Mouse (Mus musculus): ENCODE results near the gene Vamp1. TPM values are rescaled to one million over a fixed set of nuclear protein-coding genes. Genes with fewer than 3 reads are reported as not detected.

Vamp1 gene
- polyA plus RNA-seq, 1 experiment from 2014 or later, result 1.7 TPM

- peaks cover 5% of the 10 kb centered on the region; the same call in 1 of the 2 replicates for H3K4me1 ChIP-seq (replicated peaks; ENCODE audit: control insufficient read depth, insufficient read depth, low read length)
- no peaks in the 10 kb centered on the region; the same call in 1 of the 2 replicates for H3K36me3 ChIP-seq (ENCODE audit: control insufficient read depth, insufficient read depth, low read length)
- H3K9ac ChIP-seq (ENCODE audit: low read depth, low read length), result no peak overlapping the region
- no peak overlapping the region for H3K4me2 ChIP-seq
- WGBS, result 79% methylated on average over 4 of the region's 4 CpGs
- no peaks in the 10 kb centered on the region for H3K27me3 ChIP-seq (replicated peaks; ENCODE audit: control insufficient read depth, insufficient read depth, low read length)
- DNase-seq (ENCODE audit: low spot score) (no peak), ATAC-seq (replicated peaks; ENCODE audit: low FRiP score) (no peak)
- H3K4me3 ChIP-seq (ENCODE audit: low read depth, low read length), result no peak overlapping the region
- no peaks in the 10 kb centered on the region for H3K9me3 ChIP-seq (ENCODE audit: control insufficient read depth, low read length)
- H3K27ac ChIP-seq (ENCODE audit: low read depth, low read length), result no peak overlapping the region
Observed at GRCm38 (mm10) chr6:125218963-125219362, 3.6 kb downstream of the Vamp1 start.

- H3K27ac ChIP-seq (ENCODE audit: low read depth, low read length), result no peak overlapping the region
- H3K36me3 ChIP-seq (ENCODE audit: control insufficient read depth, insufficient read depth, low read length), result no peaks in the 10 kb centered on the region; the same call in 1 of the 2 replicates
- DNase-seq (ENCODE audit: low spot score) (no peak), ATAC-seq (replicated peaks; ENCODE audit: low FRiP score) (no peak)
- H3K9me3 ChIP-seq (ENCODE audit: control insufficient read depth, low read length), result no peaks in the 10 kb centered on the region
- no peaks in the 10 kb centered on the region for H3K27me3 ChIP-seq (replicated peaks; ENCODE audit: control insufficient read depth, insufficient read depth, low read length)
- 91% methylated on average over 20 of the region's 20 CpGs for WGBS
- H3K4me2 ChIP-seq, result no peak overlapping the region
- peaks cover 1% of the 10 kb centered on the region; the same call in 1 of the 2 replicates for H3K4me1 ChIP-seq (replicated peaks; ENCODE audit: control insufficient read depth, insufficient read depth, low read length)
- no peak overlapping the region for H3K9ac ChIP-seq (ENCODE audit: low read depth, low read length)
- no peak overlapping the region for H3K4me3 ChIP-seq (ENCODE audit: low read depth, low read length)
Observed at GRCm38 (mm10) chr6:125221115-125221745, 5.9 kb downstream of the Vamp1 start.

- whole genome bisulfite sequencing, result 68% methylated on average over 2 of the region's 2 CpGs
- no peak overlapping the region for H3K27ac ChIP-seq (ENCODE audit: low read depth, low read length)
- no peak for ATAC-seq (replicated peaks; ENCODE audit: low FRiP score)
Observed at GRCm38 (mm10) chr6:125222146-125222545, 6.8 kb downstream of the Vamp1 start.

GRCm38 (mm10) chr6:125222577-125222976 lies 7.2 kb downstream of the Vamp1 start:
- Histone ChIP-seq H3K36me3 (ENCODE audit: control insufficient read depth, insufficient read depth, low read length) (no peaks in the 10 kb centered on the region; the same call in 1 of the 2 replicates), H3K4me2 (no peak overlapping the region), H3K9me3 (ENCODE audit: control insufficient read depth, low read length) (no peaks in the 10 kb centered on the region), H3K27me3 (replicated peaks; ENCODE audit: control insufficient read depth, insufficient read depth, low read length) (no peaks in the 10 kb centered on the region), H3K4me3 (ENCODE audit: low read depth, low read length) (no peak overlapping the region), H3K9ac (ENCODE audit: low read depth, low read length) (no peak overlapping the region), H3K4me1 (replicated peaks; ENCODE audit: control insufficient read depth, insufficient read depth, low read length) (no peaks in the 10 kb centered on the region), H3K27ac (ENCODE audit: low read depth, low read length) (no peak overlapping the region)
- ATAC-seq (replicated peaks; ENCODE audit: low FRiP score) (no peak), DNase-seq (ENCODE audit: low spot score) (no peak)
- WGBS, result 81% methylated on average over 3 of the region's 3 CpGs

More at GRCm38 (mm10) chr6:125222146-125222545, 6.8 kb downstream of the Vamp1 start:
- Histone ChIP-seq H3K9ac (ENCODE audit: low read depth, low read length) (no peak overlapping the region), H3K36me3 (ENCODE audit: control insufficient read depth, insufficient read depth, low read length) (no peaks in the 10 kb centered on the region; the same call in 1 of the 2 replicates), H3K4me2 (no peak overlapping the region), H3K27me3 (replicated peaks; ENCODE audit: control insufficient read depth, insufficient read depth, low read length) (no peaks in the 10 kb centered on the region), H3K9me3 (ENCODE audit: control insufficient read depth, low read length) (no peaks in the 10 kb centered on the region), H3K4me1 (replicated peaks; ENCODE audit: control insufficient read depth, insufficient read depth, low read length) (no peaks in the 10 kb centered on the region), H3K4me3 (ENCODE audit: low read depth, low read length) (no peak overlapping the region)
- no peak for DNase-seq (ENCODE audit: low spot score)

- Histone ChIP-seq H3K27ac (ENCODE audit: low read depth, low read length) (no peak overlapping the region), H3K9ac (ENCODE audit: low read depth, low read length) (no peak overlapping the region), H3K4me1 (replicated peaks; ENCODE audit: control insufficient read depth, insufficient read depth, low read length) (no peaks in the 10 kb centered on the region), H3K9me3 (ENCODE audit: control insufficient read depth, low read length) (no peaks in the 10 kb centered on the region), H3K36me3 (ENCODE audit: control insufficient read depth, insufficient read depth, low read length) (no peaks in the 10 kb centered on the region), H3K4me3 (ENCODE audit: low read depth, low read length) (no peak overlapping the region), H3K27me3 (replicated peaks; ENCODE audit: control insufficient read depth, insufficient read depth, low read length) (no peaks in the 10 kb centered on the region), H3K4me2 (no peak overlapping the region)
- ATAC-seq (replicated peaks; ENCODE audit: low FRiP score), result no peak
- no peak for DNase-seq (ENCODE audit: low spot score)
- WGBS, result 73% methylated on average over 5 of the region's 5 CpGs
Observed at GRCm38 (mm10) chr6:125225518-125226115, 10.3 kb downstream of the Vamp1 start.

GRCm38 (mm10) chr6:125230571-125230970 lies 15.2 kb downstream of the Vamp1 start:
- Histone ChIP-seq H3K4me1 (replicated peaks; ENCODE audit: control insufficient read depth, insufficient read depth, low read length) (peaks cover 15% of the 10 kb centered on the region), H3K4me2 (peak overlapping the region; percentile 80; the same call in 1 of the 2 replicates), H3K4me3 (ENCODE audit: low read depth, low read length) (no peak overlapping the region; the same call in 1 of the 2 replicates), H3K27me3 (replicated peaks; ENCODE audit: control insufficient read depth, insufficient read depth, low read length) (no peaks in the 10 kb centered on the region), H3K9me3 (ENCODE audit: control insufficient read depth, low read length) (no peaks in the 10 kb centered on the region), H3K9ac (ENCODE audit: low read depth, low read length) (no peak overlapping the region), H3K36me3 (ENCODE audit: control insufficient read depth, insufficient read depth, low read length) (no peaks in the 10 kb centered on the region), H3K27ac (ENCODE audit: low read depth, low read length) (no peak overlapping the region)
- no peak for DNase-seq (ENCODE audit: low spot score)
- 64% methylated on average over 9 of the region's 9 CpGs for WGBS
- no peak for ATAC-seq (replicated peaks; ENCODE audit: low FRiP score)

- ATAC-seq (replicated peaks; ENCODE audit: low FRiP score) (peak; percentile 58), DNase-seq (ENCODE audit: low spot score) (peak; percentile 62)
- Histone ChIP-seq H3K9me3 (ENCODE audit: control insufficient read depth, low read length) (no peaks in the 10 kb centered on the region), H3K36me3 (ENCODE audit: control insufficient read depth, insufficient read depth, low read length) (no peaks in the 10 kb centered on the region), H3K4me2 (peak within 1 kb of the TSS; percentile 80), H3K4me1 (replicated peaks; ENCODE audit: control insufficient read depth, insufficient read depth, low read length) (peaks cover 15% of the 10 kb centered on the region), H3K9ac (ENCODE audit: low read depth, low read length) (peak within 1 kb of the TSS; percentile 71), H3K27ac (ENCODE audit: low read depth, low read length) (peak within 1 kb of the TSS; percentile 57), H3K27me3 (replicated peaks; ENCODE audit: control insufficient read depth, insufficient read depth, low read length) (no peaks in the 10 kb centered on the region), H3K4me3 (ENCODE audit: low read depth, low read length) (peak within 1 kb of the TSS; percentile 58)
- WGBS, result 1% methylated on average over 16 of the region's 16 CpGs
Observed at GRCm38 (mm10) chr6:125231117-125232044, 16.0 kb downstream of the Vamp1 start, which contains the start of gene Tapbpl. Tapbpl (minus strand) TSS chr6:125231860.

GRCm38 (mm10) chr6:125232045-125232437 lies 16.7 kb downstream of the Vamp1 start:
- Histone ChIP-seq H3K36me3 (ENCODE audit: control insufficient read depth, insufficient read depth, low read length) (no peaks in the 10 kb centered on the region), H3K27ac (ENCODE audit: low read depth, low read length) (peak overlapping the region; percentile 57; the same call in 1 of the 2 replicates), H3K4me1 (replicated peaks; ENCODE audit: control insufficient read depth, insufficient read depth, low read length) (peaks cover 15% of the 10 kb centered on the region), H3K9me3 (ENCODE audit: control insufficient read depth, low read length) (no peaks in the 10 kb centered on the region), H3K4me3 (ENCODE audit: low read depth, low read length) (peak overlapping the region; percentile 58), H3K9ac (ENCODE audit: low read depth, low read length) (peak overlapping the region; percentile 71), H3K27me3 (replicated peaks; ENCODE audit: control insufficient read depth, insufficient read depth, low read length) (no peaks in the 10 kb centered on the region), H3K4me2 (peak overlapping the region; percentile 80)
- ATAC-seq (replicated peaks; ENCODE audit: low FRiP score) (peak; percentile 35), DNase-seq (ENCODE audit: low spot score) (no peak)
- 44% methylated on average over 4 of the region's 4 CpGs for WGBS
